Comparison of ENCODE assay signal across 11 mouse cellular contexts in genomic region chr6:134601766-134602165, GRCm38 (mm10). TPM values are rescaled to one million over a fixed set of nuclear protein-coding genes. Genes with fewer than 3 reads are reported as not detected.
DNase-seq lines count a peak whose midpoint lies in the region; ATAC-seq and TF ChIP-seq lines count a peak whose summit lies in the region.
"Had no signal": no experiment of that assay in that cellular context is flagged by ENCODE, and none has a peak within 500 bp of the region (broad histone marks: within the 10 kb centered on the region; RNA-seq: fewer than 3 reads in every experiment).

No protein-coding gene starts in this region.

- H3K27me3 ChIP-seq in MEL (ENCODE audit: control insufficient read depth in 1 of 2, insufficient read depth in 2 of 2, low read length in 2 of 2): no peaks in the 10 kb centered on the region
- no peaks in the 10 kb centered on the region for H3K27me3 ChIP-seq in limb, embryonic 11.5 days (ENCODE audit: control insufficient read depth, insufficient read depth, low read length)
- H3K27me3 ChIP-seq: Patski had no signal

- peaks cover 0 to 2% of the 10 kb centered on the region in 2 experiments; a peak in 2 of 4 replicates for H3K36me3 ChIP-seq in MEL (ENCODE audit: control insufficient read depth in 1 of 2, insufficient read depth in 2 of 2, low read length in 2 of 2)
- H3K36me3 ChIP-seq in limb, embryonic 11.5 days (ENCODE audit: control insufficient read depth, insufficient read depth, low read length): no peaks in the 10 kb centered on the region
- H3K36me3 ChIP-seq: hindbrain, embryonic 10.5 days had no signal

- no peaks in the 10 kb centered on the region for H3K9me3 ChIP-seq in MEL (replicated peaks; ENCODE audit: insufficient read depth, low read length)
- H3K9me3 ChIP-seq in limb, embryonic 11.5 days (ENCODE audit: control insufficient read depth, low read length): no peaks in the 10 kb centered on the region
- H3K9me3 ChIP-seq: hindbrain, embryonic 10.5 days had no signal

- H3K4me2 ChIP-seq in limb, embryonic 11.5 days (ENCODE audit: low read depth, severe bottlenecking): no peak overlapping the region; the same call in 1 of the 2 replicates

- H3K27ac ChIP-seq in MEL (ENCODE audit: control insufficient read depth, low read depth, low read length): peak overlapping the region; percentile 17
- H3K27ac ChIP-seq in limb, embryonic 11.5 days (replicated peaks; ENCODE audit: low read depth, low read length): peak overlapping the region; percentile 62
- H3K27ac ChIP-seq: hindbrain, embryonic 10.5 days had no signal

- no peak for TF ChIP-seq EP300 in MEL (IDR thresholded peaks at IDR 0.05; ENCODE audit: low read depth in 1 of 2, low read length in 2 of 2)

- TF ChIP-seq POLR2A in MEL (IDR thresholded peaks at IDR 0.05; ENCODE audit: control insufficient read depth in 1 of 2, insufficient read depth in 1 of 2, low read depth in 1 of 2, low read length in 2 of 2, poor library complexity in 1 of 2): no peak

- 21% methylated on average over 3 of the region's 3 CpGs for WGBS in limb, embryonic 11.5 days

- H3K4me1 ChIP-seq in MEL (ENCODE audit: control insufficient read depth in 1 of 2, insufficient read depth in 2 of 2, low read length in 2 of 2): peaks cover 2% of the 10 kb centered on the region in 2 experiments
- peaks cover 11% of the 10 kb centered on the region for H3K4me1 ChIP-seq in limb, embryonic 11.5 days (ENCODE audit: control insufficient read depth, insufficient read depth, low read length)

- peak; percentile 41; the same call in 1 of the 2 replicates for ATAC-seq in limb, embryonic 11.5 days (ENCODE audit: insufficient number of reproducible peaks, low FRiP score, low TSS enrichment, low read depth)
- ATAC-seq: Patski had no signal

- peak overlapping the region; percentile 45 for H3K9ac ChIP-seq in MEL (ENCODE audit: control insufficient read depth, low read depth, low read length, poor library complexity, severe bottlenecking)
- H3K9ac ChIP-seq in limb, embryonic 11.5 days (ENCODE audit: low read length): no peak overlapping the region

- TF ChIP-seq CTCF in MEL (IDR thresholded peaks at IDR 0.05 in 2 of 3, conservative IDR thresholded peaks at IDR 0.05 in 1 of 3; ENCODE audit: control insufficient read depth in 1 of 3, insufficient read depth in 1 of 3, low read depth in 2 of 3, low read length in 3 of 3, poor library complexity in 1 of 3, severe bottlenecking in 1 of 3): no peak

- peak overlapping the region; percentile 43 to 46 for H3K4me3 ChIP-seq in MEL (ENCODE audit: control insufficient read depth in 1 of 2, insufficient read depth in 1 of 2, low read depth in 2 of 2, low read length in 2 of 2)
- H3K4me3 ChIP-seq in limb, embryonic 11.5 days (ENCODE audit: low read depth, low read length): no peak overlapping the region
- H3K4me3 ChIP-seq: hindbrain, embryonic 10.5 days had no signal

- no peaks in the 10 kb centered on the region for H3K79me2 ChIP-seq in MEL (ENCODE audit: control insufficient read depth, insufficient read depth, low read length, poor library complexity)

- no peak for TF ChIP-seq RAD21 in MEL (IDR thresholded peaks at IDR 0.05; ENCODE audit: low read depth, low read length)

- peak; percentile 37 for DNase-seq in adrenal gland, postnatal 14 days
- no peak for DNase-seq in adrenal gland, postnatal 4 days (ENCODE audit: low spot score in 2 of 2)
- peak; percentile 47 for DNase-seq in MEL (ENCODE audit: low read depth, low spot score)
- peak; percentile 20 for DNase-seq in hindlimb bud, embryonic 11.5 days (ENCODE audit: extremely low spot score, low read depth, low spot score)
- DNase-seq in limb, embryonic 11.5 days (ENCODE audit: low spot score): peak; percentile 36
- DNase-seq in cerebellum, adult 9-11 months: no peak
- no peak for DNase-seq in thymus, postnatal 4 days
- no peak for DNase-seq in cerebellum, adult 18-20 months
- DNase-seq: lung, postnatal 10 days had no signal

TF ChIP-seq in MEL, 35 proteins besides CTCF, POLR2A, EP300 and RAD21:
- no peak for TF ChIP-seq TCF12 (IDR thresholded peaks at IDR 0.05; ENCODE audit: low read depth, low read length)
- no peak for TF ChIP-seq RCOR1 (IDR thresholded peaks at IDR 0.05; ENCODE audit: low read depth, low read length)
- no peak for TF ChIP-seq CHD1 (IDR thresholded peaks at IDR 0.05; ENCODE audit: low read depth, low read length)
- no peak for TF ChIP-seq TBP (IDR thresholded peaks at IDR 0.05; ENCODE audit: low read depth, low read length)
- TF ChIP-seq USF2 (IDR thresholded peaks at IDR 0.05; ENCODE audit: borderline replicate concordance in 1 of 2, insufficient read depth in 1 of 2, low read depth in 1 of 2, low read length in 2 of 2): no peak
- no peak for TF ChIP-seq POLR2AphosphoS2 (IDR thresholded peaks at IDR 0.05; ENCODE audit: low read length)
- TF ChIP-seq ZKSCAN1 (IDR thresholded peaks at IDR 0.05; ENCODE audit: low read depth, low read length): no peak
- no peak for TF ChIP-seq MYC (IDR thresholded peaks at IDR 0.05; ENCODE audit: low read depth, low read length)
- TF ChIP-seq JUND (IDR thresholded peaks at IDR 0.05; ENCODE audit: low read depth, low read length): no peak
- no peak for TF ChIP-seq TAL1 (IDR thresholded peaks at IDR 0.05; ENCODE audit: low read length)
- no peak for TF ChIP-seq GATA1 (IDR thresholded peaks at IDR 0.05; ENCODE audit: low read depth, low read length)
- TF ChIP-seq ZNF384 (IDR thresholded peaks at IDR 0.05; ENCODE audit: low read depth, low read length): no peak
- no peak for TF ChIP-seq SMC3 (IDR thresholded peaks at IDR 0.05; ENCODE audit: low read depth, low read length)

RNA-seq across cellular contexts. Expression of gene Mansc1, which starts 30.5 kb away (rescaled TPM):
- total RNA-seq in adrenal gland, postnatal 14 days (2021): 4.7 and 5.7 TPM in 2 replicates
- total RNA-seq in adrenal gland, postnatal 4 days (2021): 10 to 100 TPM in 1 of 2 experiments, 1 to 10 TPM in 1; 8.8 to 10.0 TPM
- total RNA-seq in MEL (2012; rRNA removed): not detected in 2 replicates
- not detected for polyA plus RNA-seq in MEL (2012; ENCODE audit: insufficient read depth in 1 of 2, insufficient read length in 2 of 2, low read depth in 1 of 2, low replicate concordance in 2 of 2, missing spikeins in 1 of 2)
- 0.33 and 0.58 TPM in 2 replicates for polyA plus RNA-seq in limb, embryonic 11.5 days (2014; fragmentation: Nextera tagmentation; extraction: Ambion mirVana)
- polyA plus RNA-seq: Patski had no signal

RNA-seq across cellular contexts. Expression of gene Lrp6, which starts 35.0 kb away (rescaled TPM):
- 81.5 and 89.2 TPM in 2 replicates for total RNA-seq in adrenal gland, postnatal 14 days (2021)
- 10 to 100 TPM; 87.0 to 90.5 TPM for total RNA-seq in adrenal gland, postnatal 4 days (2021)
- 13.1 and 13.4 TPM in 2 replicates for total RNA-seq in MEL (2012; rRNA removed)
- polyA plus RNA-seq in MEL (2012; ENCODE audit: insufficient read depth in 1 of 2, insufficient read length in 2 of 2, low read depth in 1 of 2, low replicate concordance in 2 of 2, missing spikeins in 1 of 2): 10 to 100 TPM; 17.2 to 25.7 TPM
- polyA plus RNA-seq in limb, embryonic 11.5 days (2014; fragmentation: Nextera tagmentation; extraction: Ambion mirVana): 32.8 and 38.4 TPM in 2 replicates

RNA-seq across cellular contexts. Expression of gene Borcs5, which starts 37.5 kb away (rescaled TPM):
- total RNA-seq in adrenal gland, postnatal 14 days (2021): 11.9 TPM in 2 replicates
- 10 to 100 TPM; 13.8 to 14.8 TPM for total RNA-seq in adrenal gland, postnatal 4 days (2021)
- total RNA-seq in MEL (2012; rRNA removed): 7.7 and 8.7 TPM in 2 replicates
- polyA plus RNA-seq in MEL (2012; ENCODE audit: insufficient read depth in 1 of 2, insufficient read length in 2 of 2, low read depth in 1 of 2, low replicate concordance in 2 of 2, missing spikeins in 1 of 2): 10 to 100 TPM in 1 of 2 experiments, not detected in 1; 13.0 TPM
- 18.1 and 18.7 TPM in 2 replicates for polyA plus RNA-seq in limb, embryonic 11.5 days (2014; fragmentation: Nextera tagmentation; extraction: Ambion mirVana)

Comparison
In these comparisons a context has a peak if more than half of its experiments do, and no peak if none do; other contexts are left out.
1. DNase-seq: peak in adrenal gland, postnatal 14 days (single experiment), MEL (single experiment), hindlimb bud, embryonic 11.5 days (single experiment) and limb, embryonic 11.5 days (single experiment); none in adrenal gland, postnatal 4 days (0 of 2), cerebellum, adult 9-11 months (single experiment), thymus, postnatal 4 days (single experiment) and cerebellum, adult 18-20 months (0 of 2).